Mouse (Mus musculus) midbrain, embryonic 15.5 days (tissue): ENCODE data around the gene Lxn. TPM values are rescaled to one million over a fixed set of nuclear protein-coding genes. Genes with fewer than 3 reads are reported as not detected.

Experiments used
- ATAC-seq: fragments of 200-750 bp; cut with Nextera tagmentation; replicated peaks from 2 replicates; pipeline ENCODE4 v1.8.0; 2017; ENCODE audit warnings: moderate TSS enrichment
- H3K27ac ChIP-seq: fragments of 300-500 bp; sonication (generic); 2 replicates; pipeline ENCODE4 v1.5.1; 2015; ENCODE audit warnings: mild to moderate bottlenecking, inconsistent platforms
- H3K27me3 ChIP-seq: fragments of 300-500 bp; sonication (generic); replicated peaks from 2 replicates; pipeline ENCODE4 v1.6.1; 2015; ENCODE audit warnings: inconsistent platforms
- H3K36me3 ChIP-seq: fragments of 300-500 bp; sonication (generic); replicated peaks from 2 replicates; pipeline ENCODE4 v1.6.1; 2015; ENCODE audit warnings: inconsistent platforms
- H3K4me1 ChIP-seq: fragments of 300-500 bp; sonication (generic); 2 replicates; pipeline ENCODE4 v1.6.1; 2015; ENCODE audit warnings: inconsistent platforms
- H3K4me2 ChIP-seq: fragments of 300-500 bp; sonication (generic); 2 replicates; pipeline ENCODE4 v1.6.1; 2015; ENCODE audit warnings: inconsistent platforms, mild to moderate bottlenecking, moderate library complexity
- H3K4me3 ChIP-seq: fragments of 300-500 bp; sonication (generic); 2 replicates; pipeline ENCODE4 v1.5.1; 2015; ENCODE audit warnings: mild to moderate bottlenecking, inconsistent platforms
- H3K9ac ChIP-seq: fragments of 300-500 bp; sonication (generic); 2 replicates; pipeline ENCODE4 v1.6.1; 2015; ENCODE audit warnings: mild to moderate bottlenecking, inconsistent platforms
- H3K9me3 ChIP-seq: fragments of 300-500 bp; sonication (generic); 2 replicates; pipeline ENCODE4 v1.6.1; 2016; ENCODE audit warnings: inconsistent platforms
- WGBS: fragments of 180-500 bp; shearing (Covaris S2); methylation state at CpG from one replicate; pipeline ENCODE4 v1.1.7; 2015; ENCODE audit warnings: mixed read lengths; 5-methylcytosine and 5-hydroxymethylcytosine counted together
- polyA plus RNA-seq: library from polyadenylated mRNA; unstranded; fragments of >200 nt; fragmentation: Nextera tagmentation; extraction: Ambion mirVana; gene quantifications from 2 replicates; pipeline ENCODE4 v1.2.1, GENCODE M21; 2015

Lxn gene
- polyA plus RNA-seq, 1 experiment from 2014 or later = 162 TPM

GRCm38 (mm10) chr3:67450601-67451210, 13.0 kb downstream of the Lxn start:
- Histone ChIP-seq H3K4me3 (no peak overlapping the region), H3K4me2 (no peak overlapping the region), H3K4me1 (no peaks in the 10 kb centered on the region), H3K9ac (no peak overlapping the region), H3K27ac (no peak overlapping the region), H3K9me3 (no peaks in the 10 kb centered on the region), H3K36me3 (peaks cover 46% of the 10 kb centered on the region), H3K27me3 (no peaks in the 10 kb centered on the region)
- WGBS = 91% methylated on average over 5 of the region's 5 CpGs
- no peak for ATAC-seq

- ATAC-seq = no peak
- no peaks in the 10 kb centered on the region for H3K4me1 ChIP-seq
- H3K4me3 ChIP-seq = no peak overlapping the region
- no peak overlapping the region for H3K9ac ChIP-seq
- 96% methylated on average over 21 of the region's 21 CpGs for WGBS
- H3K36me3 ChIP-seq = peaks cover 39% of the 10 kb centered on the region
- no peaks in the 10 kb centered on the region for H3K27me3 ChIP-seq
- H3K27ac ChIP-seq = no peak overlapping the region
- no peaks in the 10 kb centered on the region for H3K9me3 ChIP-seq
- no peak overlapping the region for H3K4me2 ChIP-seq
Observed at GRCm38 (mm10) chr3:67449660-67450059, 14.1 kb downstream of the Lxn start.

GRCm38 (mm10) chr3:67447143-67447542, 16.6 kb downstream of the Lxn start:
- no peak overlapping the region for H3K9ac ChIP-seq
- no peaks in the 10 kb centered on the region for H3K27me3 ChIP-seq
- peaks cover 37% of the 10 kb centered on the region for H3K36me3 ChIP-seq
- no peak for ATAC-seq
- H3K9me3 ChIP-seq = no peaks in the 10 kb centered on the region
- 93% methylated on average over 2 of the region's 2 CpGs for WGBS
- no peak overlapping the region for H3K4me3 ChIP-seq
- no peak overlapping the region for H3K27ac ChIP-seq
- H3K4me2 ChIP-seq = no peak overlapping the region
- no peaks in the 10 kb centered on the region for H3K4me1 ChIP-seq

GRCm38 (mm10) chr3:67434011-67434410, 29.7 kb downstream of the Lxn start:
- peaks cover 43% of the 10 kb centered on the region for H3K36me3 ChIP-seq
- no peaks in the 10 kb centered on the region for H3K27me3 ChIP-seq
- no peaks in the 10 kb centered on the region for H3K9me3 ChIP-seq
- H3K27ac ChIP-seq = no peak overlapping the region
- WGBS = 95% methylated on average over 6 of the region's 6 CpGs
- no peak overlapping the region for H3K9ac ChIP-seq
- no peak overlapping the region for H3K4me3 ChIP-seq
- H3K4me2 ChIP-seq = no peak overlapping the region
- peaks cover 8% of the 10 kb centered on the region for H3K4me1 ChIP-seq
- ATAC-seq = no peak

- under 1% methylated on average over 24 of the region's 24 CpGs for WGBS
- H3K9ac ChIP-seq = peak within 1 kb of the TSS; percentile 74
- H3K9me3 ChIP-seq = peaks cover 3% of the 10 kb centered on the region; the same call in 1 of the 2 replicates
- H3K27ac ChIP-seq = peak within 1 kb of the TSS; percentile 43; the same call in 1 of the 2 replicates
- peak within 1 kb of the TSS; percentile 77 for H3K4me3 ChIP-seq
- H3K36me3 ChIP-seq = peaks cover 22% of the 10 kb centered on the region
- H3K4me1 ChIP-seq = peaks cover 8% of the 10 kb centered on the region
- H3K27me3 ChIP-seq = no peaks in the 10 kb centered on the region
- H3K4me2 ChIP-seq = peak within 1 kb of the TSS; percentile 82
- peak; percentile 98 for ATAC-seq
Observed at GRCm38 (mm10) chr3:67429999-67430380, 33.7 kb downstream of the Lxn start, which contains the start of gene Gfm1. Gfm1 (plus strand) TSS chr3:67430096.

GRCm38 (mm10) chr3:67429338-67429998, 34.3 kb downstream of the Lxn start:
- Histone ChIP-seq H3K9ac (0 out of 2 replicates have a peak overlapping the region, but pooled peaks have one; percentile 27), H3K9me3 (peaks cover 3% of the 10 kb centered on the region; the same call in 1 of the 2 replicates), H3K4me3 (peak overlapping the region; percentile 77), H3K27me3 (no peaks in the 10 kb centered on the region), H3K36me3 (peaks cover 20% of the 10 kb centered on the region), H3K27ac (peak overlapping the region; percentile 43; the same call in 1 of the 2 replicates), H3K4me1 (peaks cover 8% of the 10 kb centered on the region), H3K4me2 (peak overlapping the region; percentile 82)
- WGBS = 36% methylated on average over 8 of the region's 8 CpGs
- peak; percentile 88 for ATAC-seq

Other genes with a start within 250 kb of the Lxn start
- 28.6 and 33.7 TPM in 2 replicates for gene Mlf1, start 89.8 kb downstream of the Lxn start, polyA plus RNA-seq
- gene Gm17402, start 88.8 kb downstream of the Lxn start, polyA plus RNA-seq = not detected in 2 replicates
- gene Gfm1, start 33.8 kb downstream of the Lxn start, polyA plus RNA-seq = 30.8 and 31.0 TPM in 2 replicates
- 2.6 and 5.1 TPM in 2 replicates for gene Rarres1, start 51.6 kb upstream of the Lxn start, polyA plus RNA-seq
- gene Mfsd1, start 118.8 kb upstream of the Lxn start, polyA plus RNA-seq = 30.1 and 30.9 TPM in 2 replicates